Mouse (Mus musculus): ENCODE measurements around the gene Mfrp.
A peak's percentile ranks its signal among the peaks of the same experiment; 100 is the strongest.

The Mfrp gene

DNA sequence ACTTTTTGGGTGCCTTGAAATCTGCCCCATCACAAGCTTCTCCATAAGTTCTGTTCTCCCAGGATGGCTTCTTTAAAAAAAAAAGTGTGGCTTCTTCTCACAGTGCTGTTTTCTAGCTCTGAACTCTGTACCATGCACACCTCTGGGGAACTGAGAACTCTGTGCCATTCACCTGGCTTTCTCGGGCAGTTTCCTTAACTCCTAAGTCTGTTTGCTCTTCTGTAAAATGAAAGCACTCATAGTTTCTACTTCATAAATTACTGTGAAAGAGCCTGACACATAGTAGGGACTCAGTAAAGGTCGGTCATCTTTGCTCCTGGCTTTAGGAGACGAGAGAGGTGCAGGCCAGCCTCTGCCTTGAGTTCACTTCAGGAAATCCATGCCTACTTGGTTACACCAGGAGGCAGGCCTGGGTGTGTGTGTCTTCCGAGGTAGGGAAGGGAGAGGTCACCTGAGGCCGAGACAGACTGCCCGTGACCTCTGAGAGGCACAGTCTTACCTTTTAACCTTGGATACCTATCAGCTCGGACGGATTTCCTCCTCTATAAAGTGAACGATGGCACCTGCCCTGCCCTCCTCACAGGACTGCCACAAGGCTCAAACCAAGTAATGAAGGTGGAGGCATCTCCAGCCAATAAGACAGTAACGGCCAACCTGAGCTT is 23.3 kb upstream of the Mfrp start:
- DNase-seq (ENCODE audit: low read depth in 2 of 2, low spot score in 2 of 2): no peak

GRCm38 (mm10) chr9:44078955-44079756 is 22.4 kb upstream of the Mfrp start:
- no peak for DNase-seq (ENCODE audit: low read depth in 2 of 2, low spot score in 2 of 2)

GRCm38 (mm10) chr9:44079997-44080780 is 21.3 kb upstream of the Mfrp start:
- no peak for DNase-seq (ENCODE audit: low read depth in 2 of 2, low spot score in 2 of 2)

DNA sequence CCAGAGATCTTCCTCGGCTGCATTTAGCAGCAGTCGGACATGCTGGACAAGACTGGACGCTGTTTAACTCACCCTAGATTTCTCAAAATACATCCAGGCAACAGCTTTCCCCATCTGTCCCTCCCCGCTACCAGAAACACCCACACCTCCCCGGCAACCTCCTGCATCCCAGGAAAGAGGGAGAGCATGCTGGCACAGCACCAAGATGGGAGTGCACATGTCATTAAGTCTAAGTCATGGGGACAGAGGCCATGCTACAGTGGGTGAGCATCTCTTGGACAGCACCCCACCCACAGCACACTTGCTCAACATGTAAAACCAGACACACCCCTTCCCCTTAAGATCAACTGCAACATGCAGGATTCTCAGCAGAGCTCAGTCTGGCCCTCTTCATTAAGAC is 20.6 kb upstream of the Mfrp start:
- no peak for DNase-seq (ENCODE audit: low read depth in 2 of 2, low spot score in 2 of 2)

GRCm38 (mm10) chr9:44081581-44081980 is 19.9 kb upstream of the Mfrp start:
- no peak for DNase-seq (ENCODE audit: low read depth in 2 of 2, low spot score in 2 of 2)

DNA sequence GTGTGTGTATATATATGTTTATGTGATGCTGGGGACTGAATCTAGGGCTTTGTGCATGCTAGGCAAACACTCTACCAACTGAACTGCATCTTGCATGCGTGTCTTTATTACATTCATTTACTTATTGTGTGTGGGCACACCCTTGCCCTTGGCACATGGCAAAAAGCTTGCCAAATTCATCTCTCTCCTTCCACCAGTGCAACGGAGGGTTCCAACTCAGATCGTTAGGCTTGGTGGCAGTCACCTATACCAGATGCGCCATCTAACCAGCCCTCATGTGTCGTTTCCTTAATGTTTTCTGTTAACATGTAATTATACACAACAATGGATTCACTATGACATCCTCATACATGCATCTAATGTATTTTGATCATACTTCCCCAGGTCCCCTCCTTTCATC is 19.3 kb upstream of the Mfrp start:
- DNase-seq (ENCODE audit: low read depth in 2 of 2, low spot score in 2 of 2): no peak

- DNase-seq (ENCODE audit: low read depth in 2 of 2, low spot score in 2 of 2): no peak
Observed at GRCm38 (mm10) chr9:44083392-44084121, 18.0 kb upstream of the Mfrp start.

- no peak for DNase-seq (ENCODE audit: low read depth in 2 of 2, low spot score in 2 of 2)
Observed at GRCm38 (mm10) chr9:44084236-44084635, 17.3 kb upstream of the Mfrp start.

GRCm38 (mm10) chr9:44084659-44085229 is 16.8 kb upstream of the Mfrp start:
- peak in 1 of 2 experiments; percentile 35 for DNase-seq (ENCODE audit: low read depth in 2 of 2, low spot score in 2 of 2)

- no peak for DNase-seq (ENCODE audit: low read depth in 2 of 2, low spot score in 2 of 2)
Observed at GRCm38 (mm10) chr9:44085276-44085675, 16.3 kb upstream of the Mfrp start.

DNA sequence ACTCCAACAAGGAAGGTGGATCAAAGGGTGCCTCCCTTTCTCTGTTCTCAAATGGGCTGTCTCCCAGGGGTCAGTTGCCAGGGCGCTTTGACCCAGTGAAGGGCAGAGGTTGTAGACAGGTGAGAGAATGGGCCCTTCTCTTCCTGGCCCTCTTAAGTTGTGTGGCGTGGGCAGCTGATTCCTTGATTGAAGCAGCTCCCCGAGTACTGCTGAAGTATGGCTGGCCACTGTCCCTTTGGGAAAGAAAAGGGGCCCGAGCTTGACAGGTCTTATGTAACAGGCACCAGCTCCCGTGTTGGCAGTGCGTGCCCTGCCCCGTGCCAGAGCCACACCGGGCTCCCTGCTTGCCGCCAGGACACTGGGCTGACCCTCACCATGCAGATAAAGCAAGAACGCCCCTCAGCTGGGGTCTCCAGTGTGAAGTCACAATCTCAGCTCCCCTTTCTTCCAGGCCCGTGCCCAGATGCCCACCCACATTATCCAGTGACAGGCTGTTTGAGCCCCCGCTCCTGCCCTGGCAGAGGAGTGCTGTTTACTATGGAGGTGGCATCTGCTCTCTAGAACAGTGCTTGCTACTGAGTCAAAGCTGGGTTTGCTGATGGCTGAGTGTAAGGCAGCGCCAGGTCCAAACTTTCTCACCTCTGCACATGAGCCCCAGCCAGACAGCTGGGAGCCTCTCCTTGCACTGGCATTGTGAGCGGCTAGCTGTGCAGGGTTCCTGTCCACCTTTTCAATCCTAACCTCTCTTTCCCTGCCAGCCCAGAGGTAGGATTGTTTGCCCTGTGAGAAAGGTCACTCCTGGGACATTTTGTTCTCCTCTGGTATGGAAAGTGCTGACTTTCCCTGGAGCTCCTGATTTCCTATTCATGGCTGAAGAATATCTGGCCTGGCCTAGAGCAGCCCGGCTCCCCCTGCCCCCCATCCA is 15.5 kb upstream of the Mfrp start:
- no peak for DNase-seq (ENCODE audit: low read depth in 2 of 2, low spot score in 2 of 2)

GRCm38 (mm10) chr9:44086960-44087359 is 14.6 kb upstream of the Mfrp start:
- DNase-seq (ENCODE audit: low read depth in 2 of 2, low spot score in 2 of 2): no peak

- no peak for DNase-seq (ENCODE audit: low read depth in 2 of 2, low spot score in 2 of 2)
Observed at GRCm38 (mm10) chr9:44087761-44088455, 13.6 kb upstream of the Mfrp start.

GRCm38 (mm10) chr9:44088877-44089608 is 12.5 kb upstream of the Mfrp start:
- no peak for DNase-seq (ENCODE audit: low read depth in 2 of 2, low spot score in 2 of 2)

GRCm38 (mm10) chr9:44093612-44094503 is 7.7 kb upstream of the Mfrp start:
- DNase-seq (ENCODE audit: low read depth in 2 of 2, low spot score in 2 of 2): peak; percentile 76 to 78

DNA sequence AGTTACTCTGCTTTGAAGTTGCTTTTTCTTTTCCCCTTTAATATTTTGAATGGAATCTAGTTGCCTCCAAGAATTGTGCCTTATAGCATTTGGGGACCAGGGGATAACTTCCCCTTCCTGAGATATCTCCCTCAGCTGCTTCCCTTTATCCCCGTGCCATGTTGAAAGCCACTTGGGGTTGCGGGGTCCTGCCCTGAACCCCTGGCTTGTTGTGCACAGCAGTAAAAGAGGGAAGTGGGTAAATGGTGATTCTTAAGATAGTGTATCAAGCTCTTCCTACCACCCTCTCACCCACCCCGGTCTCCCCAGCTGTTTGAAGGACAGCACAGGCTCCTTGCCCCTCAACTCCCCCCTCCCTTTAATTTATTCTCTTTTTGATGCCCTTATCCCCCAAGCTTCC is 6.8 kb upstream of the Mfrp start:
- DNase-seq (ENCODE audit: low read depth in 2 of 2, low spot score in 2 of 2): no peak

DNA sequence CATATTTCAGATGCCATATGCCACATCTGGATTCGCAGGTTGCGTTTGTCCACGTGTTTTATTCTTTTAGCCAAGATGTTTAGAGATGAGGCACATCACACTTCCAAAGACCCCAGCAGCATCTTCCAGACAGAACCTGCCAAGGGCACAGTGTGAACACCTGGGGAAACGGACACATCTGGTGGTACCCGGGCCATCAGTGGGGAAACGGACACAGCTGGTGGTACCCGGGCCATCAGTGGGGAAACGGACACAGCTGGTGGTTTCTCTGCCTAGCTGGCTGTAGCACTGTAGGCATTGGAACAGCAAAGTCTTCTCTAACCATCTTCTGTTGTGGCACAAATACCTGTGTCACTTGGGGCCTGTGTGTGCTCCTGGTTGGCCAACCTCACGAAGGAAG is 5.7 kb upstream of the Mfrp start:
- no peak for DNase-seq (ENCODE audit: low read depth in 2 of 2, low spot score in 2 of 2)

DNA sequence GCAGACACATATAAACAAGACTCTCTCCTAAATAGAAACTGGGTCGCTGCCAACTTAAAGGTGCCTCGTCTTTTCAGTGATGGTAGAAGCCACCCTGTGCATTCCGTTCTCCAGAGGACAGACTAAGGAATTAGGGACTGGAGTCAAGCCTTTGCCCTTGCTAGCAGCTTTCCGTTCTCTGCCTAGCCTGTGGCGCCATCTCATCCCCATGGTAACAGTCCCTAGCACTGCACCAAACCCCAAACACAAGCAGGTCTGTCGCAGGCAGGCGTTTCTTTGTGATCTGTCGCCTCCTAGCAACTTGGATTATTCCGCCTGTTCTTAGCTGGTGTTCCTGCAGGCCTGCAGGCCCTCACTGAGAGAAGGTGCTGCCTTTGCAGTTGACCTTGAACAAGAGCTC is 5.0 kb upstream of the Mfrp start:
- DNase-seq (ENCODE audit: low read depth in 2 of 2, low spot score in 2 of 2): no peak
